12 mouse cellular contexts compared by ENCODE assay signal in genomic region chr2:125706510-125706921, GRCm38 (mm10). TPM values are rescaled to one million over a fixed set of nuclear protein-coding genes. Genes with fewer than 3 reads are reported as not detected.
DNase-seq lines count a peak whose midpoint lies in the region; ATAC-seq and TF ChIP-seq lines count a peak whose summit lies in the region.
"Had no signal": no experiment of that assay in that cellular context is flagged by ENCODE, and none has a peak within 500 bp of the region (broad histone marks: within the 10 kb centered on the region; RNA-seq: fewer than 3 reads in every experiment).

No protein-coding gene starts in this region.

- H3K27ac ChIP-seq in hindbrain, postnatal 0 days, result no peak overlapping the region
- H3K27ac ChIP-seq in hindbrain, embryonic 10.5 days, result no peak overlapping the region
- H3K27ac ChIP-seq in gastrocnemius, adult 2 months, result no peak overlapping the region
- H3K27ac ChIP-seq: heart, embryonic 15.5 days; liver, embryonic 15.5 days had no signal

- no peaks in the 10 kb centered on the region for H3K36me3 ChIP-seq in hindbrain, postnatal 0 days (ENCODE audit: insufficient read depth, low read length)
- no peaks in the 10 kb centered on the region for H3K36me3 ChIP-seq in hindbrain, embryonic 10.5 days
- H3K36me3 ChIP-seq: heart, embryonic 15.5 days; liver, embryonic 15.5 days had no signal

- 0 out of 2 replicates have a peak, but pooled peaks cover 8% of the 10 kb centered on the region for H3K4me1 ChIP-seq in hindbrain, postnatal 0 days (ENCODE audit: insufficient read depth, low read length)
- H3K4me1 ChIP-seq in hindbrain, embryonic 10.5 days (replicated peaks), result peaks cover 15% of the 10 kb centered on the region
- H3K4me1 ChIP-seq: liver, embryonic 15.5 days had no signal

- peak; percentile 40 for ATAC-seq in hindbrain, postnatal 0 days

- intact Hi-C loops in gastrocnemius, adult 2 months (cut with DNase I), result no loop called here

- H3K4me2 ChIP-seq in hindbrain, postnatal 0 days (ENCODE audit: low read depth, low read length), result no peak overlapping the region
- H3K4me2 ChIP-seq: heart, embryonic 15.5 days; liver, embryonic 15.5 days had no signal

- no peak for TF ChIP-seq CTCF in hindbrain, postnatal 0 days (IDR thresholded peaks at IDR 0.05; ENCODE audit: low read depth)
- no peak for TF ChIP-seq CTCF in gastrocnemius, adult 2 months (IDR thresholded peaks at IDR 0.05)

- no peak overlapping the region for H3K4me3 ChIP-seq in hindbrain, postnatal 0 days (ENCODE audit: low read length)
- no peak overlapping the region for H3K4me3 ChIP-seq in hindbrain, embryonic 10.5 days
- H3K4me3 ChIP-seq in gastrocnemius, adult 2 months, result no peak overlapping the region
- H3K4me3 ChIP-seq: heart, embryonic 15.5 days; liver, embryonic 15.5 days; myocyte had no signal

- peak; percentile 28 to 51 for DNase-seq in adrenal gland, adult 18-20 months (ENCODE audit: low spot score in 2 of 2)
- no peak for DNase-seq in adrenal gland, postnatal 4 days (ENCODE audit: low spot score in 2 of 2)
- peak; percentile 34 for DNase-seq in hindbrain, postnatal 0 days (ENCODE audit: low spot score)
- DNase-seq in hindbrain, embryonic 10.5 days (ENCODE audit: low spot score), result no peak
- peak; percentile 30 to 35 for DNase-seq in spleen, postnatal 36 days (ENCODE audit: low spot score in 2 of 2)
- DNase-seq in spleen, postnatal 14 days (ENCODE audit: low spot score in 2 of 2), result no peak
- DNase-seq in gastrocnemius, adult 2 months, result no peak
- no peak for DNase-seq in urinary bladder, postnatal 14 days (ENCODE audit: low spot score)
- DNase-seq: kidney, postnatal 14 days had no signal

- H3K27me3 ChIP-seq in hindbrain, postnatal 0 days (ENCODE audit: insufficient read depth, low read length), result no peaks in the 10 kb centered on the region
- H3K27me3 ChIP-seq in hindbrain, embryonic 10.5 days (ENCODE audit: insufficient read depth, poor library complexity, severe bottlenecking), result peaks cover 5% of the 10 kb centered on the region; the same call in 1 of the 2 replicates
- H3K27me3 ChIP-seq: heart, embryonic 15.5 days; liver, embryonic 15.5 days had no signal

- H3K9ac ChIP-seq in hindbrain, postnatal 0 days (replicated peaks; ENCODE audit: low read length), result no peak overlapping the region
- H3K9ac ChIP-seq: heart, embryonic 15.5 days; liver, embryonic 15.5 days had no signal

- 32% methylated on average over 5 of the region's 5 CpGs for WGBS in hindbrain, postnatal 0 days
- WGBS in hindbrain, embryonic 10.5 days, result 84% methylated on average over 5 of the region's 5 CpGs

- no peaks in the 10 kb centered on the region for H3K9me3 ChIP-seq in hindbrain, postnatal 0 days (ENCODE audit: low read length)
- H3K9me3 ChIP-seq in hindbrain, embryonic 10.5 days, result no peaks in the 10 kb centered on the region
- H3K9me3 ChIP-seq: heart, embryonic 15.5 days; liver, embryonic 15.5 days had no signal

RNA-seq across cellular contexts. Expression of gene Shc4, which starts 17.4 kb away (rescaled TPM):
- 1 to 10 TPM; 2.8 to 3.0 TPM for total RNA-seq in adrenal gland, adult 18-20 months (2021)
- total RNA-seq in adrenal gland, postnatal 4 days (2021), result 1 to 10 TPM; 5.4 to 6.0 TPM
- total RNA-seq in hindbrain, postnatal 0 days (2014; rRNA removed), result 9.1 and 11.1 TPM in 2 replicates
- polyA plus RNA-seq in hindbrain, postnatal 0 days (2015; fragmentation: Nextera tagmentation; extraction: Ambion mirVana), result 3.9 and 4.5 TPM in 2 replicates
- 1.2 and 2.0 TPM in 2 replicates for polyA plus RNA-seq in hindbrain, embryonic 10.5 days (2016; fragmentation: Nextera tagmentation; extraction: Ambion mirVana)
- total RNA-seq in gastrocnemius, adult 2 months (2021), result under 1 TPM; 0.33 to 0.75 TPM

RNA-seq across cellular contexts. Expression of gene Eid1, which starts 33.6 kb away (rescaled TPM):
- 100 to 1,000 TPM; 108 to 126 TPM for total RNA-seq in adrenal gland, adult 18-20 months (2021)
- total RNA-seq in adrenal gland, postnatal 4 days (2021), result 100 to 1,000 TPM; 207 to 216 TPM
- 262 and 346 TPM in 2 replicates for total RNA-seq in hindbrain, postnatal 0 days (2014; rRNA removed)
- 393 and 394 TPM in 2 replicates for polyA plus RNA-seq in hindbrain, postnatal 0 days (2015; fragmentation: Nextera tagmentation; extraction: Ambion mirVana)
- 142 and 175 TPM in 2 replicates for polyA plus RNA-seq in hindbrain, embryonic 10.5 days (2016; fragmentation: Nextera tagmentation; extraction: Ambion mirVana)
- 10 to 100 TPM; 18.2 to 33.6 TPM for total RNA-seq in gastrocnemius, adult 2 months (2021)

Comparison
In these comparisons a context has a peak if more than half of its experiments do, and no peak if none do; other contexts are left out.
1. DNase-seq: peak in adrenal gland, adult 18-20 months (2 of 2), hindbrain, postnatal 0 days (single experiment) and spleen, postnatal 36 days (2 of 2); none in adrenal gland, postnatal 4 days (0 of 2), hindbrain, embryonic 10.5 days (single experiment), spleen, postnatal 14 days (0 of 2), gastrocnemius, adult 2 months (single experiment) and urinary bladder, postnatal 14 days (single experiment).